Mouse (Mus musculus): ENCODE data around the gene Meaf6. TPM values are rescaled to one million over a fixed set of nuclear protein-coding genes. Genes with fewer than 3 reads are reported as not detected.

Gene Meaf6
- polyA plus RNA-seq, 1 experiment from 2014 or later, result 50.8 TPM

DNA sequence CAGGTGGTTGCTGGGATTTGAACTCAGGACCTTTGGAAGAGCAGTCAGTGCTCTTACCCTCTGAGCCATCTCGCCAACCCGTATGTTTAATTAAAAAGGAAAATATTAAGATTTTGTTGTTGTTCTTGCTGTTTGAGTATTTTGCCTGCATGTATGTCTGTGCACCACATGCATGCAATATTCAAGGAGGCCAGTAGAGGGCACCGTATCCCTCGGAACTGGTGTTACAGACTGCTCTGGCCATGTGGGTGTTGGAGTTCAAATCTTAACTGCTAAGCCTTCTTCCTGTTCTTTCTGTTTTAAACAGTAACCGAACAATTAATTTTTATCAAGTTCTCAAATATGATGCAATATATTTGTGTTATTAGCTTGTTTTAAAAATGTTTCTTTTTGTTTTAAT is 47.5 kb downstream of the Meaf6 start:
- Histone ChIP-seq H3K4me3 (replicated peaks) (no peak overlapping the region), H3K27me3 (replicated peaks) (no peaks in the 10 kb centered on the region), H3K4me1 (replicated peaks) (no peaks in the 10 kb centered on the region), H3K9me3 (no peaks in the 10 kb centered on the region), H3K27ac (no peak overlapping the region), H3K4me2 (replicated peaks) (no peak overlapping the region), H3K9ac (no peak overlapping the region), H3K36me3 (no peaks in the 10 kb centered on the region)
- 28% methylated on average over 5 of the region's 5 CpGs for whole genome bisulfite sequencing
- no peak for ATAC-seq

DNA sequence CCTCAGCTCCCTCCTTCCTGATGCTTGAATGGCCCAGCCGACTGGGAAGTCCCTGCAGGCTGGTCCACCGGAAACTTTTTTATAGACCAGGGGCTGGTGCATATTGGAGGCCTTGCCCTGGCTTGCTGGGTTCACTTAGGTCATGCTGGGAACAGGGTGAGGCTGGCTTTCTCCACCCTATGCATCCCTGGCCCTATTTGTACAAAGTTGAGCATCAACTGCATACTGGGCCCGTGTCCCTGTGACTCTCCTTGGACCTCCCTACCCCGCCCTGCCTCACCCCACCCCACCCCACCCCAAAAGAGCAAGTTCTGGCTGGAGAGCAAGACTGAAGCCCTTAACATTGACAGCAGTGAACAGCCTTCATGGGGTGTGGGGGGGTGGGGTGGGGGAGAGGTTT is 49.3 kb downstream of the Meaf6 start:
- WGBS, result 80% methylated on average over 4 of the region's 4 CpGs
- Histone ChIP-seq H3K4me2 (replicated peaks) (no peak overlapping the region), H3K27me3 (replicated peaks) (no peaks in the 10 kb centered on the region), H3K9me3 (no peaks in the 10 kb centered on the region), H3K4me3 (replicated peaks) (no peak overlapping the region), H3K27ac (no peak overlapping the region), H3K9ac (no peak overlapping the region), H3K36me3 (no peaks in the 10 kb centered on the region), H3K4me1 (replicated peaks) (no peaks in the 10 kb centered on the region)
- ATAC-seq, result no peak

DNA sequence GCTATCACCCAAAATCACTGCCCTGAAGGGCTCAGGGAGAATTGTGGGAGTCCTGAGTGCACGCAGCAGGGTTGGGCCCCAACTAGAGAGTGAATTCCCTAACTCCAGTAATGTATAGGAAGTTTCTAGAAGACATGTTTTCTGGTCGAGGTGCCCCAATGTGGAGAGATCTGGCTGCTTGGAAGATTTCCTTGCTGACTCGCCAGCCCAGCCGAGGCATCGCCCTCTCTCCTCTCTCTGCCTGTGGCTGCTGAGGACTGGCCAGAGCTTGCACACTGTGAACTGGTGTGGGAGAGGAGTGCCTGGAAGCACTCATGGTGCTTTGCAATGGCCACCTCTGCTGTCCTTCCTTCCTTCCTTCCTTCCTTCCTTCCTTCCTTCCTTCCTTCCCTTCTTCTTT is 49.7 kb downstream of the Meaf6 start:
- no peak overlapping the region for H3K27ac ChIP-seq
- no peaks in the 10 kb centered on the region for H3K36me3 ChIP-seq
- no peaks in the 10 kb centered on the region for H3K27me3 ChIP-seq (replicated peaks)
- H3K4me2 ChIP-seq (replicated peaks), result no peak overlapping the region
- H3K9me3 ChIP-seq, result no peaks in the 10 kb centered on the region
- no peaks in the 10 kb centered on the region for H3K4me1 ChIP-seq (replicated peaks)
- WGBS, result 76% methylated on average over 5 of the region's 5 CpGs
- no peak overlapping the region for H3K4me3 ChIP-seq (replicated peaks)
- no peak overlapping the region for H3K9ac ChIP-seq
- ATAC-seq, result no peak

DNA sequence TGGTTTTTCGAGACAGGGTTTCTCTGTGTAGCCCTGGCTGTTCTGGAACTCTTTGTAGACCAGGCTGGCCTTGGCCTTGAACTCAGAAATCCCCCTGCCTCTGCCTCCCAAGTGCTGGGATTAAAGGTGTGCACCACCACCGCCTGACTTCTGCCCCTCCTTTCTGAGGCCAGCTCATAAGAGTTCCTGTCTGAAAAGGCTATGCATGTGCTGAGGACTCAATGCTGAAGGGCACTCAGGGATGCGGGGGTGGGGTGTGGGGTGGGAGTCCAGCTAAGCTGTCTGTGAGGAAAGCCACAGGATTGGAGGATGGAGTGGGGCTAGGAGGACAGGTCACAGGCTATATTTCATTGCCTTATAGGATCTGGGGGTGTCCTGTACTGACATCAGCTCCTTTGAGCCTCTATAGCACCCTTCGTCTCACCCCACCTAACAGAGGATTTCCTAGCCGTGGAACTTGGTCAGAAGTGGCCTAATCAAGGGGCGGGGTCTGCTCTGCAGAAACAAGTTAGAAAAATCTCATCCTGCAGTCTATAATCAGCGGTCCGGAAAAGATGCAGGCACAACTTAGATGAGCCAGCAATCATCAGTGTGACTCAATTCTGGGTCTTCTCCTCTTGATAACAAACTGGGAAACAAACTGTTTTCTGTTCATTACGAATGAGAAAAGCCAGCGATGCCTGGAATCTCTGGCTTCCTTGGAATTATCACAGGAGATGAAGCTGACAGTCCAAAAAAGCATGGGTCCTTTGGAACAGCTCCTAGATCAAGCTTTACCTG is 50.3 kb downstream of the Meaf6 start:
- 73% methylated on average over 10 of the region's 10 CpGs for WGBS
- Histone ChIP-seq H3K9me3 (no peaks in the 10 kb centered on the region), H3K27me3 (replicated peaks) (no peaks in the 10 kb centered on the region), H3K9ac (no peak overlapping the region), H3K4me2 (replicated peaks) (no peak overlapping the region), H3K36me3 (no peaks in the 10 kb centered on the region), H3K27ac (no peak overlapping the region), H3K4me3 (replicated peaks) (no peak overlapping the region), H3K4me1 (replicated peaks) (no peaks in the 10 kb centered on the region)
- no peak for ATAC-seq

DNA sequence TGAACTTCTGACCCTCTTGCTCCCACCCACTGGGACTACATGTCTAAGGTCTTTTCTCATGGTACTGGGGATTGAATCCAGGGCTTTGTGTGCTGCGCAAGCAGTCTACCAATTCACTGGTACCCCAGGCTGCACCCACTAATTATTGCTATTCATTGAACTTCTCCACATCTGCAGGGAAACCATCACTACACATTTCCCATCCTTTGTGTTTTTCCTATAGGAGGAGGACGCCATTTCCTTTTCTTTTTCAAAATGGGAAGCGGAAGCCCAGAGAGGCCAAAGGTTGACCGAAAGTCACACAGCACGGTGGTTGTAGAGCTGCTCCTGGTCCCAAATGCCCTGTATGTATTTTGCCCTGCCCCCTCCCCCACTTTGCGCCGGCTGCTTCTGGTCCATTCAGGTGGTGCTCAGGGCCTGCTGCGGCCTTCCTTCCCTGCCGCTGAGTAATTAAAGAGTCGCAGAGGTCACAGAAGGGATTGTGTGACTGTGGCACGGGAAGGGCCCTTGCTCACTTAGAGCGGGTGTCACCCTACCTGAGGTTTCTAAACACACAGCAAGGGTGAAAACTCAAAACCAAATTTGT is 51.5 kb downstream of the Meaf6 start:
- ATAC-seq, result no peak
- Histone ChIP-seq H3K27me3 (replicated peaks) (no peaks in the 10 kb centered on the region), H3K36me3 (no peaks in the 10 kb centered on the region), H3K4me2 (replicated peaks) (no peak overlapping the region), H3K9me3 (no peaks in the 10 kb centered on the region), H3K9ac (no peak overlapping the region), H3K4me1 (replicated peaks) (no peaks in the 10 kb centered on the region), H3K27ac (no peak overlapping the region), H3K4me3 (replicated peaks) (no peak overlapping the region)
- WGBS, result 58% methylated on average over 12 of the region's 12 CpGs

DNA sequence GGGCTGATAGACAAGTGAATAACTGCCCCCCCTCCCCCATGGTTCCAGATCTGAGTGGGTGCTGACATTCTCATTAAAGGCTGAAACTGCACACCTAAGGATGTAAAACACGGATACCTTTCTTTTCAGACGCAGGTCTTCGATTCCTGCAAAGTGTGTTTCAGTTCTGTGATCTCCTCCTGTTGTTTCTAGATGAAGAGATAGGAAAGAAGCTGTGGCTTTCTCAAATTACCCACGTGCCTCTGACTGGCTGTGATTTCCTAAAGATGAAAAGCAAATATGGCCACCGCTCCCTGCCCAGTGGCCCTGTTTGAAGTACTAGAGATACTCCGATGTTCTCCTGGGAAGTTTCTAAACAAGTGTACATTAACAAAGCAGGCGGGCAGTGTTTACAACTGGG is 53.4 kb downstream of the Meaf6 start:
- Histone ChIP-seq H3K27ac (no peak overlapping the region), H3K4me3 (replicated peaks) (no peak overlapping the region), H3K9me3 (no peaks in the 10 kb centered on the region), H3K27me3 (replicated peaks) (no peaks in the 10 kb centered on the region), H3K4me2 (replicated peaks) (no peak overlapping the region), H3K9ac (no peak overlapping the region), H3K4me1 (replicated peaks) (no peaks in the 10 kb centered on the region), H3K36me3 (no peaks in the 10 kb centered on the region)
- ATAC-seq, result no peak
- WGBS, result 43% methylated on average over 7 of the region's 7 CpGs

DNA sequence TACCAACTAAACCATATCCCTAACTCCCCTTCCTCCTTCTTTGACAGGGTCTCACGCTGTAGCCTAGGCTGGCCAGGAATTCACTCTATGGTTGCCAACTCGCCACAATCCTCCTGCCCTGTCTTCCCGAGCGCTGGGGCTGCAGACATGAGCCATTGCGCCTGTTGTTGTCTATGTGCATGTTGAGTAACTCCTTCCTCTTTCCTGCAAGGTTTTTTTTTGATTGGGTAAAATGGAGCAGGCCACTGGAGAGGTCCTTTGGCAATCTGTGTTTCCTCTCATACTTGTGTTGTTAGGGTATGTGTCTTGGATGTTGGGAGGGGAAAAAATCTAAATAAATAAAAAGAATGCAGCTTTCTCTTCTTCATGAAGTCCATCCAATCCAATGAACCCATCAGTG is 59.3 kb downstream of the Meaf6 start:
- H3K27me3 ChIP-seq (replicated peaks), result peaks cover 5% of the 10 kb centered on the region
- H3K4me2 ChIP-seq (replicated peaks), result no peak overlapping the region
- no peak overlapping the region for H3K27ac ChIP-seq
- 79% methylated on average over 5 of the region's 5 CpGs for WGBS
- no peaks in the 10 kb centered on the region for H3K36me3 ChIP-seq
- no peaks in the 10 kb centered on the region for H3K9me3 ChIP-seq
- no peak overlapping the region for H3K9ac ChIP-seq
- no peak overlapping the region for H3K4me3 ChIP-seq (replicated peaks)
- no peaks in the 10 kb centered on the region for H3K4me1 ChIP-seq (replicated peaks)
- ATAC-seq, result no peak

DNA sequence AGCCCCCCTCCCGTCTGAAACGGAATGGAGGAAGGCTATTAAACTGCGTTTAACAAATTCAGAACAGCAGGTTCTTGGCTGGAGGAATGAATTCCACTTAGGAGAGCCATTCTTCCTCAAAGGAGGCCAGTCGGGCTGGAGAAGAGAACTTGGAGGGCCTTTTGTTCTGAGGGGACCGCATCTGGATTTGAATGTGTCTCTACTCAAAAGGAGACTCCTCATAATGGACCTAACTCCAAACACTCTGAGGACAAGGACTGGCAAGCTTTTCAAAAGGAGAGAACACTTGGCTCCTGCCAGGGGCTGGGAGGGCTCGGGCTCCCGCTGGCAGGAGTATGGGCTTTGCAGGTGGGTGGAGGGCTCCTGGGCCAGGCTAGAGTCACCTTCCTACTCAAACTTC is 59.7 kb downstream of the Meaf6 start:
- Histone ChIP-seq H3K27ac (no peak overlapping the region), H3K4me1 (replicated peaks) (no peaks in the 10 kb centered on the region), H3K4me3 (replicated peaks) (no peak overlapping the region), H3K9ac (no peak overlapping the region), H3K36me3 (no peaks in the 10 kb centered on the region), H3K4me2 (replicated peaks) (no peak overlapping the region), H3K9me3 (no peaks in the 10 kb centered on the region), H3K27me3 (replicated peaks) (peaks cover 5% of the 10 kb centered on the region)
- WGBS, result 36% methylated on average over 7 of the region's 7 CpGs
- ATAC-seq, result no peak

DNA sequence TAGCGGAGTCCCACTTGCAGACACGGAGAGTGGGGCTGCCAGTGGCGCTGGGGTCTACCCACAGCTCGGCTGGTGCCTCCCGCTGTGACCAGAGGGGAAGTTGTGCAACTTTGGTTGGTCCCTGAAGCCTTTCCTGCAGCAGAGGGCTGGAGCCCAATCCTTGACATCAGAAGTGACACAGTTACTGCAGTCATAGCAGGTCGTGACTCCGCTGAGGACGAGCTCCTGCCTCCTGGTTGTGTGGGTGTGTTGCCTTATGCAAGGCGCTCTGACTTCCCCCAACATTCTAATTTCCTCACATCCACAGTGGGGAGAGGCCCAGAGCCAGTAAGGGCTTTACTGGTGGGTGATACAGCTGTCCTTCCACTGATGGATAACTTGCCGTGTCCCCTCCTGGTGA is 60.3 kb downstream of the Meaf6 start:
- H3K9me3 ChIP-seq, result no peaks in the 10 kb centered on the region
- no peak overlapping the region for H3K4me2 ChIP-seq (replicated peaks)
- no peak overlapping the region for H3K9ac ChIP-seq
- H3K4me1 ChIP-seq (replicated peaks), result no peaks in the 10 kb centered on the region
- H3K4me3 ChIP-seq (replicated peaks), result no peak overlapping the region
- no peaks in the 10 kb centered on the region for H3K36me3 ChIP-seq
- ATAC-seq, result no peak
- 31% methylated on average over 10 of the region's 10 CpGs for WGBS
- no peak overlapping the region for H3K27ac ChIP-seq
- H3K27me3 ChIP-seq (replicated peaks), result peaks cover 5% of the 10 kb centered on the region

DNA sequence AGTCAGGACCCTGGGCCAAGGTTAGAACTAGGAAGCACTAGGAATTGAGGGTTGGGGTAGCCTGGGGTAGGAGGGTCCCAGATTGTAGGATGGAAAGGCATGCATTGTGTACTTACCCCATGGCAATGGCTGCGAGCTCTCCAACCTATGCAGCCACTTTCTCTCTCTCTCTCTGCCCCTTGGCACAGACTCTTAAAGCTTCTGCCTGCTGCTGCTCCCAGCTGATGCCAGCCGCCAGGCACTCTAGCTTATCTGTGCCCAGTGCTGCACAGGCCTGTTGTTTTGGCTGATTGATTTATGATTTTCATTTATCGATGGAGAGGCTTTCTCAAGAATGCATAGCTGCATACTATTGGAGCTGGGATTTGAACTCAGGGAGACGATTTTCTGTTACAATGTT is 63.0 kb downstream of the Meaf6 start:
- Histone ChIP-seq H3K4me2 (replicated peaks) (no peak overlapping the region), H3K27me3 (replicated peaks) (peaks cover 5% of the 10 kb centered on the region), H3K36me3 (no peaks in the 10 kb centered on the region), H3K9ac (no peak overlapping the region), H3K4me3 (replicated peaks) (no peak overlapping the region), H3K4me1 (replicated peaks) (no peaks in the 10 kb centered on the region), H3K9me3 (no peaks in the 10 kb centered on the region), H3K27ac (no peak overlapping the region)
- ATAC-seq, result no peak
- WGBS, result 87% methylated on average over 4 of the region's 4 CpGs

DNA sequence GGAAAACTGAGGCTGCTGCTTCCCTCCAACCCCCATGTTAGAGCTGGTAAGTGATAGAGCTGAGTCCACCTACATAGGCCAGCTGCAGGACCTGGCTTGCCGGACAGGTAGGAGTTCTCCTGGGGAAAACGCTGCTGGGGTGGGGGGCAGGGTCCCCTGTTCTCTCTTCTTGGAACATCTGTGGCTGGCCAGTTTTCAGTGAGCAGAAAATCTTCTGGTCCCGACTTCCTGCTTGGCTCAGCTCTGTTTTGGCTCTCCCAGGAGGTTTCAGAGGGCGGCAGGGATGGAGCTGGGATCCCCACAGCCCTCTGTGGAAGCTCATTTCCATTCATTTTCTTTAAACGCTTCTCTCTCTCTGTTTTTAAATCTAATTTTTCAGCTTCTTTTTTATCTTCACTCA is 64.5 kb downstream of the Meaf6 start:
- Histone ChIP-seq H3K4me3 (replicated peaks) (no peak overlapping the region), H3K9me3 (no peaks in the 10 kb centered on the region), H3K36me3 (no peaks in the 10 kb centered on the region), H3K27ac (no peak overlapping the region), H3K4me2 (replicated peaks) (no peak overlapping the region), H3K4me1 (replicated peaks) (no peaks in the 10 kb centered on the region), H3K9ac (no peak overlapping the region), H3K27me3 (replicated peaks) (peaks cover 5% of the 10 kb centered on the region)
- WGBS, result 33% methylated on average over 5 of the region's 5 CpGs
- no peak for ATAC-seq

DNA sequence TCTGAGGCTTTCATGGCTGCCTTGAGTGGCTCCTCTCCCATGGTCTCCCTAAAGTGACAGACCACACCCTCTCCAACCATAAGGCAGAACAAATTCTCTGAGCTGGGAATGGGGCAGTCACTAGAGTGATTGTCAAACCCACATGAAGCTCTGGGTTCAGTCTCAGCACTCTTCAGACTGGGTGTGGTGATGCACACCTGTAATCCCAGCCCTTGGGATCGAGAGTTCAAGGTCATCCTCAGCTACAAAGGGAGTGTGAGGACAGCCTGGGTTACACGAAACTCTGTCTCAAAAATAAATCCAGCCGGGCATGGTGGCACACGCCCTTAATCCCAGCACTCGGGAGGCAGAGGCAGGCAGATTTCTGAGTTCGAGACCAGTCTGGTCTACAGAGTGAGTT is 67.5 kb downstream of the Meaf6 start:
- Histone ChIP-seq H3K27me3 (replicated peaks) (no peaks in the 10 kb centered on the region; the same call in 1 of the 2 replicates), H3K4me2 (replicated peaks) (no peak overlapping the region), H3K4me1 (replicated peaks) (no peaks in the 10 kb centered on the region), H3K4me3 (replicated peaks) (no peak overlapping the region), H3K36me3 (no peaks in the 10 kb centered on the region), H3K27ac (no peak overlapping the region), H3K9me3 (no peaks in the 10 kb centered on the region), H3K9ac (no peak overlapping the region)
- no peak for ATAC-seq
- WGBS, result 86% methylated on average over 6 of the region's 6 CpGs

DNA sequence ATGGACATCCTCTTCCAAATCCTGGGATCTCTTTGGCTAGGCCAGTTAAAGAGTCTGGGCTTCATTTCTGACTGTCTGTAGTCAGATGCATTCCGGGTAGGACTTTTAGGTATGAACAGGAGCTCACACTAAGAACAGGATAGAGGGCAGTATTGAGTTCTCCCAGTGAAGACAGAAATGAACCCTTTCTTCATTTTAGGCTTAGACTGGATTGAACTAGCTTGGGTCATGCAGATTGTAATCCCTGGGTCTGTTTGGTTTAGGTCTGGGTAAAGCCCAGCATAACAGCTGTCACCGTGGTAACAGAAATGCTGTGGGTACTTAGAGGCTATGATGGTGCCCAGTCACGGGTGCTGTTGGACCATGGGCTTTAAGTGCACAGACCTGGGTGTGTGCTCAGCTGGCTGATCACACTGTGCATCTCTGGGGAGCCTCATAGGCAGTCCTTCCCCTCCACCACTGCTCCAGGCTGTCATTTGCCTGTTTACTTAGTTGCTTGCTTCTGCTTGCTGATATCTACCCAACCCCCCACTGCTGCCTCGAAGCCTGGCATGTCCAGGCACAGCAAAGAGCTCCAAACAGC is 68.8 kb downstream of the Meaf6 start:
- Histone ChIP-seq H3K36me3 (no peaks in the 10 kb centered on the region), H3K9me3 (no peaks in the 10 kb centered on the region), H3K4me1 (replicated peaks) (no peaks in the 10 kb centered on the region), H3K4me3 (replicated peaks) (no peak overlapping the region), H3K9ac (no peak overlapping the region), H3K27ac (no peak overlapping the region), H3K27me3 (replicated peaks) (no peaks in the 10 kb centered on the region; the same call in 1 of the 2 replicates), H3K4me2 (replicated peaks) (no peak overlapping the region)
- 39% methylated on average over 4 of the region's 4 CpGs for WGBS
- no peak for ATAC-seq
